Mouse (Mus musculus) lung, adult 2 months (tissue): Measurements from ENCODE around the gene Plek.

Source experiments
- CTCF ChIP-seq: fragments of 200-500 bp; IDR thresholded peaks from 2 replicates; pipeline ENCODE4 v1.5.1; 2011; ENCODE audit warnings: mild to moderate bottlenecking, low read length, control low read depth; ENCODE audit not compliant: insufficient read depth
- POLR2A ChIP-seq: fragments of 200-500 bp; IDR thresholded peaks from 2 replicates; pipeline ENCODE4 v1.6.1; 2011; ENCODE audit warnings: low read depth, mild to moderate bottlenecking, control low read depth, low read length, borderline replicate concordance; ENCODE audit errors: extremely low read depth

DNA sequence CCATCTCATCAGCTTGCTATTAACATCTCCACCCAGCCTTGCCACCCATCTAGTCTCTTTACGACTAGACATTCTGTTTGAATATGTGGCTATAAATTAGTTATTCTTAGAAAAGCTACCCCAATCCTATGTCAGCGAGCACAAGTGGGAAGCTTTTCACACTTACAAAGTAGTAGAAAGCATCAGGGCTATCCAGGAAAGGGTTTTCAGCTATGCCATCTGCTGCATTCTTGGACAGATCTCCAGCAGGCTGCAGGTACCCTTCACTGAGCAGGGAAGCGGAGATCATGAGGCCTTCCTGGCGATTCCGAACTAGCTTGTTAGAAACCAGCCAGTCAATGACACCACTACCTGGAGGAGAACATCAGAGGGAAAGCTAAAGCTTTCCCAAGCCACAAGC is 62.3 kb downstream of the Plek start:
- no peak for TF ChIP-seq CTCF
- TF ChIP-seq POLR2A, result no peak
